Mouse (Mus musculus) heart, adult 2 months (tissue): Measurements from ENCODE around the gene Lrrc38. TPM values are rescaled to one million over a fixed set of nuclear protein-coding genes. Genes with fewer than 3 reads are reported as not detected.

ENCODE experiments used
- DNase-seq, 2 experiments: peaks; one replicate each; pipeline ENCODE4 v3.0.0; 2021
- H3K27ac ChIP-seq: fragments of 200-600 bp; 2 replicates; pipeline ENCODE4 v1.8.1; 2022
- H3K27me3 ChIP-seq: fragments of 200-500 bp; 2 replicates; pipeline ENCODE4 v1.6.1; 2012; ENCODE audit warnings: mild to moderate bottlenecking, low read length, inconsistent platforms, mixed read lengths; ENCODE audit not compliant: control insufficient read depth, insufficient read depth
- H3K36me3 ChIP-seq: fragments of 200-500 bp; 2 replicates; pipeline ENCODE4 v1.6.1; 2012; ENCODE audit warnings: low read length, inconsistent platforms; ENCODE audit not compliant: control insufficient read depth, insufficient read depth
- H3K4me1 ChIP-seq: fragments of 200-500 bp; 2 replicates; pipeline ENCODE4 v1.6.1; 2011; ENCODE audit warnings: low read length; ENCODE audit not compliant: control insufficient read depth, insufficient read depth
- H3K4me3 ChIP-seq: fragments of 200-600 bp; 2 replicates; pipeline ENCODE4 v1.8.1; 2022
- H3K79me2 ChIP-seq: fragments of 200-500 bp; replicated peaks from 2 replicates; pipeline ENCODE4 v1.6.1; 2012; ENCODE audit warnings: mild to moderate bottlenecking, inconsistent platforms, low read length, moderate library complexity, mixed read lengths; ENCODE audit not compliant: control insufficient read depth, insufficient read depth
- H3K9ac ChIP-seq: fragments of 200-500 bp; 2 replicates; pipeline ENCODE4 v1.6.1; 2012; ENCODE audit warnings: low read depth, mild to moderate bottlenecking, control low read depth, inconsistent platforms, low read length, mixed read lengths
- CTCF ChIP-seq: fragments of 200-600 bp; IDR thresholded peaks from 2 replicates; pipeline ENCODE4 v1.8.1; 2022; ENCODE audit warnings: antibody characterized with exemption, mild to moderate bottlenecking, moderate library complexity
- EP300 ChIP-seq: fragments of 200-500 bp; IDR thresholded peaks from 2 replicates; pipeline ENCODE4 v1.6.1; 2011; ENCODE audit warnings: low read depth, low read length, control low read depth; ENCODE audit not compliant: insufficient read depth
- POLR2A ChIP-seq: fragments of 200-500 bp; IDR thresholded peaks from 2 replicates; pipeline ENCODE4 v1.6.1; 2011; ENCODE audit warnings: mild to moderate bottlenecking, low read depth, low read length, control low read depth; ENCODE audit not compliant: insufficient read depth
- WGBS: fragments of 180-500 bp; shearing (Covaris S2); methylation state at CpG from one replicate; pipeline ENCODE4 v1.1.7; 2018; 5-methylcytosine and 5-hydroxymethylcytosine counted together
- intact Hi-C: fragments of 180-260 bp; cut with DNase I; formaldehyde crosslinking; loops from one replicate; pipeline ENCODE4 v1.15.1; 2025
- polyA plus RNA-seq: library from polyadenylated mRNA; depleted of rRNA; stranded (reverse); fragments of >200 nt; gene quantifications from 2 replicates; pipeline ENCODE4 v1.2.3, GENCODE M21; 2012
- total RNA-seq, 2 experiments: library from RNA; stranded (reverse); gene quantifications; 2 replicates each; pipeline ENCODE4 v1.2.3; 2021

Lrrc38 gene
- total and polyA plus RNA-seq, 3 experiments: 1.8 TPM; not detected in 2

- H3K79me2 ChIP-seq: no peaks in the 10 kb centered on the region
- H3K4me1 ChIP-seq: no peaks in the 10 kb centered on the region
- no peaks in the 10 kb centered on the region for H3K36me3 ChIP-seq
- 15% methylated on average over 5 of the region's 5 CpGs for WGBS
- no peak overlapping the region for H3K27ac ChIP-seq
- H3K4me3 ChIP-seq: no peak overlapping the region
- intact Hi-C loops: no loop called here
- TF ChIP-seq EP300 (no peak), CTCF (no peak), POLR2A (no peak)
- H3K9ac ChIP-seq: no peak overlapping the region
- H3K27me3 ChIP-seq: peaks cover 5% of the 10 kb centered on the region
- DNase-seq: no peak
These were observed 879 bp upstream of the Lrrc38 start for GRCm38 (mm10) chr4:143348678-143349077.

GRCm38 (mm10) chr4:143350047-143351015 lies 774 bp downstream of the Lrrc38 start:
- Histone ChIP-seq H3K4me3 (peak overlapping the region; percentile 30), H3K79me2 (no peaks in the 10 kb centered on the region), H3K27ac (no peak overlapping the region), H3K9ac (peak overlapping the region; percentile 26; the same call in 1 of the 2 replicates), H3K27me3 (peaks cover 5% of the 10 kb centered on the region), H3K36me3 (no peaks in the 10 kb centered on the region), H3K4me1 (no peaks in the 10 kb centered on the region)
- WGBS: 4% methylated on average over 72 of the region's 72 CpGs
- no peak for DNase-seq
- TF ChIP-seq POLR2A: no peak
- TF ChIP-seq EP300: no peak
- TF ChIP-seq CTCF: no peak
- intact Hi-C loops: no loop called here

- Histone ChIP-seq H3K4me1 (no peaks in the 10 kb centered on the region), H3K27me3 (peaks cover 5% of the 10 kb centered on the region), H3K36me3 (no peaks in the 10 kb centered on the region), H3K27ac (no peak overlapping the region), H3K9ac (no peak overlapping the region), H3K79me2 (no peaks in the 10 kb centered on the region), H3K4me3 (no peak overlapping the region)
- no peak for TF ChIP-seq CTCF
- TF ChIP-seq EP300: no peak
- no peak for TF ChIP-seq POLR2A
- intact Hi-C loops: no loop called here
- WGBS: 67% methylated on average over 4 of the region's 4 CpGs
- DNase-seq: no peak
These were observed 2.7 kb downstream of the Lrrc38 start for GRCm38 (mm10) chr4:143352301-143352700.

GRCm38 (mm10) chr4:143361520-143361919 lies 12.0 kb downstream of the Lrrc38 start:
- DNase-seq: no peak
- Histone ChIP-seq H3K27me3 (no peaks in the 10 kb centered on the region), H3K4me3 (no peak overlapping the region), H3K9ac (no peak overlapping the region), H3K4me1 (no peaks in the 10 kb centered on the region), H3K27ac (no peak overlapping the region), H3K79me2 (no peaks in the 10 kb centered on the region), H3K36me3 (no peaks in the 10 kb centered on the region)
- TF ChIP-seq EP300 (no peak), POLR2A (no peak)
- intact Hi-C loops: no loop called here
- 55% methylated on average over 10 of the region's 10 CpGs for WGBS

- intact Hi-C loops: no loop called here
- H3K4me3 ChIP-seq: no peak overlapping the region
- H3K9ac ChIP-seq: no peak overlapping the region
- no peak for DNase-seq
- TF ChIP-seq CTCF (no peak), EP300 (no peak), POLR2A (no peak)
- no peak overlapping the region for H3K27ac ChIP-seq
- 34% methylated on average over 15 of the region's 15 CpGs for WGBS
- no peaks in the 10 kb centered on the region for H3K79me2 ChIP-seq
- H3K36me3 ChIP-seq: no peaks in the 10 kb centered on the region
- no peaks in the 10 kb centered on the region for H3K27me3 ChIP-seq
- H3K4me1 ChIP-seq: no peaks in the 10 kb centered on the region
These were observed 17.0 kb downstream of the Lrrc38 start for GRCm38 (mm10) chr4:143366415-143367041.

- H3K4me1 ChIP-seq: no peaks in the 10 kb centered on the region
- WGBS: 48% methylated on average over 7 of the region's 7 CpGs
- no peak overlapping the region for H3K4me3 ChIP-seq
- no peak for DNase-seq
- H3K27me3 ChIP-seq: no peaks in the 10 kb centered on the region; the same call in 1 of the 2 replicates
- H3K9ac ChIP-seq: no peak overlapping the region
- intact Hi-C loops: no loop called here
- no peak for TF ChIP-seq POLR2A
- TF ChIP-seq CTCF: no peak
- no peak for TF ChIP-seq EP300
- H3K79me2 ChIP-seq: no peaks in the 10 kb centered on the region
- H3K36me3 ChIP-seq: no peaks in the 10 kb centered on the region
- no peak overlapping the region for H3K27ac ChIP-seq
These were observed 29.9 kb downstream of the Lrrc38 start for GRCm38 (mm10) chr4:143379480-143379879.
